ENCODE assay signal across 26 mouse cellular contexts in genomic region chr3:10575213-10575612, GRCm38 (mm10).
DNase-seq lines count a peak whose midpoint lies in the region; ATAC-seq and TF ChIP-seq lines count a peak whose summit lies in the region.
"Had no signal": no experiment of that assay in that cellular context is flagged by ENCODE, and none has a peak within 500 bp of the region (broad histone marks: within the 10 kb centered on the region; RNA-seq: fewer than 3 reads in every experiment).

No protein-coding gene starts in this region.

- no peak overlapping the region for H3K9ac ChIP-seq in forebrain, embryonic 13.5 days
- no peak overlapping the region for H3K9ac ChIP-seq in forebrain, embryonic 12.5 days
- no peak overlapping the region for H3K9ac ChIP-seq in midbrain, embryonic 14.5 days (replicated peaks; ENCODE audit: low read length)
- H3K9ac ChIP-seq in midbrain, embryonic 11.5 days (ENCODE audit: low read length) = no peak overlapping the region
- no peak overlapping the region for H3K9ac ChIP-seq in neural tube, embryonic 14.5 days (replicated peaks; ENCODE audit: low read depth, low read length)
- H3K9ac ChIP-seq: heart, embryonic 12.5 days; hindbrain, embryonic 15.5 days; liver, embryonic 12.5 days; liver, postnatal 0 days; neural tube, embryonic 12.5 days had no signal

- no peaks in the 10 kb centered on the region for H3K27me3 ChIP-seq in forebrain, embryonic 13.5 days
- H3K27me3 ChIP-seq in forebrain, embryonic 12.5 days = no peaks in the 10 kb centered on the region
- no peaks in the 10 kb centered on the region for H3K27me3 ChIP-seq in midbrain, embryonic 14.5 days (ENCODE audit: control insufficient read depth, insufficient read depth, low read length)
- H3K27me3 ChIP-seq in midbrain, embryonic 11.5 days (ENCODE audit: control insufficient read depth, insufficient read depth, low read length) = no peaks in the 10 kb centered on the region
- no peaks in the 10 kb centered on the region for H3K27me3 ChIP-seq in neural tube, embryonic 14.5 days (ENCODE audit: control insufficient read depth, insufficient read depth, low read length)
- H3K27me3 ChIP-seq: heart, embryonic 12.5 days; hindbrain, embryonic 15.5 days; liver, embryonic 12.5 days; neural tube, embryonic 12.5 days had no signal

- no peak overlapping the region for H3K4me2 ChIP-seq in forebrain, embryonic 13.5 days
- no peak overlapping the region for H3K4me2 ChIP-seq in forebrain, embryonic 12.5 days
- H3K4me2 ChIP-seq in midbrain, embryonic 14.5 days (ENCODE audit: low read length) = no peak overlapping the region
- H3K4me2 ChIP-seq in midbrain, embryonic 11.5 days = no peak overlapping the region
- H3K4me2 ChIP-seq in neural tube, embryonic 14.5 days (ENCODE audit: low read depth, low read length) = no peak overlapping the region
- H3K4me2 ChIP-seq: heart, embryonic 12.5 days; hindbrain, embryonic 15.5 days; liver, embryonic 12.5 days; neural tube, embryonic 12.5 days had no signal

- H3K36me3 ChIP-seq in forebrain, embryonic 13.5 days (ENCODE audit: poor library complexity, severe bottlenecking) = no peaks in the 10 kb centered on the region
- no peaks in the 10 kb centered on the region for H3K36me3 ChIP-seq in forebrain, embryonic 12.5 days (replicated peaks)
- no peaks in the 10 kb centered on the region for H3K36me3 ChIP-seq in midbrain, embryonic 14.5 days (ENCODE audit: control insufficient read depth, insufficient read depth, low read length)
- H3K36me3 ChIP-seq in midbrain, embryonic 11.5 days (ENCODE audit: control insufficient read depth, insufficient read depth, low read length) = no peaks in the 10 kb centered on the region
- no peaks in the 10 kb centered on the region for H3K36me3 ChIP-seq in neural tube, embryonic 14.5 days (ENCODE audit: control insufficient read depth, insufficient read depth, low read length)
- H3K36me3 ChIP-seq: G1E; heart, embryonic 12.5 days; hindbrain, embryonic 15.5 days; liver, embryonic 12.5 days; neural tube, embryonic 12.5 days had no signal

- H3K4me3 ChIP-seq in forebrain, embryonic 13.5 days = no peak overlapping the region
- H3K4me3 ChIP-seq in forebrain, embryonic 12.5 days (replicated peaks) = no peak overlapping the region
- H3K4me3 ChIP-seq in midbrain, embryonic 14.5 days (replicated peaks; ENCODE audit: low read depth, low read length) = no peak overlapping the region
- no peak overlapping the region for H3K4me3 ChIP-seq in midbrain, embryonic 11.5 days (ENCODE audit: low read depth, low read length)
- H3K4me3 ChIP-seq in neural tube, embryonic 14.5 days (ENCODE audit: low read depth, low read length) = no peak overlapping the region
- H3K4me3 ChIP-seq: heart, adult 2 months; heart, embryonic 12.5 days; hindbrain, embryonic 15.5 days; layer of hippocampus, adult 2 months; liver, embryonic 12.5 days; neural tube, embryonic 12.5 days had no signal

- no peak for TF ChIP-seq CTCF in brain, embryonic 14.5 days (IDR thresholded peaks at IDR 0.05; ENCODE audit: borderline replicate concordance, extremely low read depth, insufficient read depth, insufficient read length)

- no peaks in the 10 kb centered on the region for H3K9me3 ChIP-seq in forebrain, embryonic 13.5 days (replicated peaks)
- no peaks in the 10 kb centered on the region for H3K9me3 ChIP-seq in forebrain, embryonic 12.5 days
- no peaks in the 10 kb centered on the region for H3K9me3 ChIP-seq in midbrain, embryonic 14.5 days (ENCODE audit: control insufficient read depth, low read length)
- H3K9me3 ChIP-seq in midbrain, embryonic 11.5 days (ENCODE audit: control insufficient read depth, low read length) = no peaks in the 10 kb centered on the region
- no peaks in the 10 kb centered on the region for H3K9me3 ChIP-seq in neural tube, embryonic 14.5 days (ENCODE audit: control insufficient read depth, low read length)
- H3K9me3 ChIP-seq: G1E; hindbrain, embryonic 15.5 days; liver, embryonic 12.5 days; neural tube, embryonic 12.5 days had no signal

- peak; percentile 15 for DNase-seq in midbrain, embryonic 14.5 days
- DNase-seq in midbrain, embryonic 11.5 days (ENCODE audit: low spot score, missing footprints) = no peak
- peak; percentile 87 for DNase-seq in brain, embryonic 14.5 days (ENCODE audit: low read depth)
- no peak for DNase-seq in natural killer cell, adult 2 months (ENCODE audit: low spot score in 2 of 2)
- DNase-seq: adrenal gland, postnatal 14 days; cerebellum, adult 2 months; cerebellum, postnatal 25 days; heart, adult 2 months; kidney, adult 18-20 months; kidney, postnatal 36 days; left cerebral cortex, postnatal 4 days; liver, postnatal 0 days; retina, postnatal 1 day; right cerebral cortex, postnatal 14 days; thymus, postnatal 4 days had no signal

- no peak for TF ChIP-seq POLR2A in brain, embryonic 14.5 days (IDR thresholded peaks at IDR 0.05; ENCODE audit: borderline replicate concordance, extremely low read depth, insufficient read depth, insufficient read length, poor library complexity, severe bottlenecking)

- no peak overlapping the region for H3K27ac ChIP-seq in forebrain, embryonic 13.5 days
- H3K27ac ChIP-seq in forebrain, embryonic 12.5 days = no peak overlapping the region
- H3K27ac ChIP-seq in midbrain, embryonic 14.5 days (replicated peaks; ENCODE audit: low read depth, low read length) = no peak overlapping the region
- H3K27ac ChIP-seq in midbrain, embryonic 11.5 days (ENCODE audit: low read depth, low read length) = no peak overlapping the region
- H3K27ac ChIP-seq in neural tube, embryonic 14.5 days (ENCODE audit: low read depth, low read length) = no peak overlapping the region
- H3K27ac ChIP-seq: heart, adult 2 months; hindbrain, embryonic 15.5 days; layer of hippocampus, adult 2 months; liver, embryonic 12.5 days; macrophage; neural tube, embryonic 12.5 days had no signal

- peak; percentile 92 for ATAC-seq in forebrain, embryonic 13.5 days
- no peak for ATAC-seq in forebrain, embryonic 12.5 days (ENCODE audit: low FRiP score)
- no peak for ATAC-seq in midbrain, embryonic 14.5 days (ENCODE audit: low FRiP score, low TSS enrichment)
- no peak for ATAC-seq in midbrain, embryonic 11.5 days (ENCODE audit: low FRiP score)
- peak; percentile 68; the same call in 1 of the 2 replicates for ATAC-seq in neural tube, embryonic 14.5 days (ENCODE audit: low read depth)
- ATAC-seq: liver, embryonic 12.5 days; liver, postnatal 0 days; lung, postnatal 0 days had no signal

- H3K4me1 ChIP-seq in forebrain, embryonic 13.5 days = no peaks in the 10 kb centered on the region
- no peaks in the 10 kb centered on the region for H3K4me1 ChIP-seq in forebrain, embryonic 12.5 days
- H3K4me1 ChIP-seq in midbrain, embryonic 14.5 days (ENCODE audit: control insufficient read depth, insufficient read depth, low read length) = no peaks in the 10 kb centered on the region
- H3K4me1 ChIP-seq in midbrain, embryonic 11.5 days (ENCODE audit: control insufficient read depth, insufficient read depth, low read length) = no peaks in the 10 kb centered on the region
- H3K4me1 ChIP-seq in neural tube, embryonic 14.5 days (ENCODE audit: control insufficient read depth, insufficient read depth, low read length) = no peaks in the 10 kb centered on the region
- H3K4me1 ChIP-seq: heart, embryonic 12.5 days; hindbrain, embryonic 15.5 days; liver, embryonic 12.5 days; neural tube, embryonic 12.5 days had no signal

- 60% methylated on average over 1 of the region's 1 CpGs for WGBS in forebrain, embryonic 13.5 days
- 77% methylated on average over 1 of the region's 1 CpGs for WGBS in forebrain, embryonic 12.5 days
- 87% methylated on average over 1 of the region's 1 CpGs for WGBS in midbrain, embryonic 14.5 days
- 89% methylated on average over 1 of the region's 1 CpGs for WGBS in midbrain, embryonic 11.5 days
- WGBS in neural tube, embryonic 14.5 days = 44% methylated on average over 1 of the region's 1 CpGs

Comparison
In these comparisons a context has a peak if more than half of its experiments do, and no peak if none do; other contexts are left out.
1. ATAC-seq: peak in forebrain, embryonic 13.5 days (single experiment) and neural tube, embryonic 14.5 days (single experiment); none in forebrain, embryonic 12.5 days (single experiment), midbrain, embryonic 14.5 days (single experiment) and midbrain, embryonic 11.5 days (single experiment).
2. DNase-seq: peak in midbrain, embryonic 14.5 days (single experiment) and brain, embryonic 14.5 days (single experiment); none in midbrain, embryonic 11.5 days (single experiment) and natural killer cell, adult 2 months (0 of 2).